Mouse (Mus musculus) T-cell, adult 66 days (primary cell): ENCODE results near the gene Fam213b. TPM values are rescaled to one million over a fixed set of nuclear protein-coding genes. Genes with fewer than 3 reads are reported as not detected.

Source experiments
- total RNA-seq, 2 experiments: library from RNA; stranded (reverse); gene quantifications; 3 replicates in 1 of 2; 4 replicates in 1 of 2; pipeline ENCODE4 v1.2.4; 2023

The Fam213b gene
- 1 to 10 TPM; 1.2 to 2.9 TPM for total RNA-seq

GRCm38 (mm10) chr4:154898506-154899446 lies at the start of gene Fam213b:
Fam213b (minus strand) TSS chr4:154899135.

GRCm38 (mm10) chr4:154928395-154929087 lies 29.6 kb upstream of the Fam213b start, which contains the start of gene Tnfrsf14:
Tnfrsf14 (minus strand) TSS chr4:154928563.

GRCm38 (mm10) chr4:154869440-154869839 lies 29.5 kb downstream of the Fam213b start, which contains the start of gene Mmel1:
Mmel1 (plus strand) TSS chr4:154869585.

Other genes with a start within 250 kb of the Fam213b start
- not detected for gene Actrt2, start 231.3 kb downstream of the Fam213b start, total RNA-seq
- gene Ttc34, start 61.7 kb downstream of the Fam213b start, total RNA-seq = not detected
- gene Mmel1, start 29.6 kb downstream of the Fam213b start, total RNA-seq = not detected
- 100 to 1,000 TPM; 136 to 156 TPM for gene Tnfrsf14, start 29.4 kb upstream of the Fam213b start, total RNA-seq
- under 1 TPM; 0.58 to 0.59 TPM for gene Hes5, start 61.8 kb upstream of the Fam213b start, total RNA-seq
- 10 to 100 TPM; 96.9 to 97.9 TPM for gene Pank4, start 65.0 kb upstream of the Fam213b start, total RNA-seq
- gene Plch2, start 157.6 kb upstream of the Fam213b start, total RNA-seq = 1 to 10 TPM in 1 of 2 experiments, under 1 TPM in 1; 0.61 to 1.7 TPM
- 1 to 10 TPM; 9.1 to 9.7 TPM for gene Pex10, start 167.9 kb upstream of the Fam213b start, total RNA-seq
- 10 to 100 TPM; 69.9 to 70.7 TPM for gene Rer1, start 187.2 kb upstream of the Fam213b start, total RNA-seq
- gene Morn1, start 187.4 kb upstream of the Fam213b start, total RNA-seq = 1 to 10 TPM; 1.5 to 2.7 TPM